11 mouse cellular contexts compared by ENCODE assay signal in genomic region chr1:174501011-174501410, GRCm38 (mm10). TPM values are rescaled to one million over a fixed set of nuclear protein-coding genes. Genes with fewer than 3 reads are reported as not detected.
DNase-seq lines count a peak whose midpoint lies in the region; ATAC-seq lines count a peak whose summit lies in the region.
"Had no signal": no experiment of that assay in that cellular context is flagged by ENCODE, and none has a peak within 500 bp of the region (broad histone marks: within the 10 kb centered on the region; RNA-seq: fewer than 3 reads in every experiment).

No protein-coding gene starts in this region.

- peak overlapping the region; percentile 98 for H3K4me2 ChIP-seq in limb, embryonic 12.5 days
- H3K4me2 ChIP-seq in forebrain, embryonic 11.5 days (ENCODE audit: low read depth, low read length, severe bottlenecking) = no peak overlapping the region
- peak overlapping the region; percentile 83 for H3K4me2 ChIP-seq in hindbrain, embryonic 14.5 days (replicated peaks)
- peak overlapping the region; percentile 96 for H3K4me2 ChIP-seq in neural tube, embryonic 13.5 days

- H3K4me1 ChIP-seq in limb, embryonic 12.5 days (replicated peaks) = peaks cover 15% of the 10 kb centered on the region
- H3K4me1 ChIP-seq in limb, embryonic 10.5 days = peaks cover 23% of the 10 kb centered on the region
- peaks cover 10% of the 10 kb centered on the region; the same call in 1 of the 2 replicates for H3K4me1 ChIP-seq in forebrain, embryonic 11.5 days (replicated peaks; ENCODE audit: control insufficient read depth, insufficient read depth, low read length)
- peaks cover 21% of the 10 kb centered on the region for H3K4me1 ChIP-seq in hindbrain, embryonic 14.5 days (replicated peaks; ENCODE audit: control insufficient read depth, insufficient read depth, low read length)
- peaks cover 24% of the 10 kb centered on the region for H3K4me1 ChIP-seq in neural tube, embryonic 13.5 days (replicated peaks)

- H3K9ac ChIP-seq in limb, embryonic 12.5 days (replicated peaks) = no peak overlapping the region
- H3K9ac ChIP-seq in forebrain, embryonic 11.5 days (ENCODE audit: low read length) = no peak overlapping the region
- no peak overlapping the region for H3K9ac ChIP-seq in hindbrain, embryonic 14.5 days
- no peak overlapping the region for H3K9ac ChIP-seq in neural tube, embryonic 13.5 days

- H3K27me3 ChIP-seq in limb, embryonic 12.5 days = peaks cover 22% of the 10 kb centered on the region
- peaks cover 23% of the 10 kb centered on the region for H3K27me3 ChIP-seq in limb, embryonic 10.5 days (ENCODE audit: low read depth, poor library complexity, severe bottlenecking)
- no peaks in the 10 kb centered on the region for H3K27me3 ChIP-seq in forebrain, embryonic 11.5 days (ENCODE audit: control insufficient read depth, insufficient read depth, low read length)
- H3K27me3 ChIP-seq in hindbrain, embryonic 14.5 days (ENCODE audit: control insufficient read depth, insufficient read depth, low read length) = no peaks in the 10 kb centered on the region
- no peaks in the 10 kb centered on the region for H3K27me3 ChIP-seq in neural tube, embryonic 13.5 days

- 54% methylated on average over 1 of the region's 1 CpGs for WGBS in limb, embryonic 12.5 days
- WGBS in limb, embryonic 10.5 days = 53% methylated on average over 1 of the region's 1 CpGs
- 19% methylated on average over 1 of the region's 1 CpGs for WGBS in forebrain, embryonic 11.5 days
- WGBS in hindbrain, embryonic 14.5 days = 0% methylated on average over 1 of the region's 1 CpGs
- WGBS in neural tube, embryonic 13.5 days = 13% methylated on average over 1 of the region's 1 CpGs

- no peak for DNase-seq in limb, embryonic 10.5 days (ENCODE audit: low spot score)
- no peak for DNase-seq in forebrain, embryonic 11.5 days (ENCODE audit: low spot score)
- DNase-seq in hindbrain, embryonic 14.5 days (ENCODE audit: low spot score) = no peak
- no peak for DNase-seq in frontal cortex, adult 2 months (ENCODE audit: extremely low spot score in 1 of 2, low spot score in 1 of 2)
- no peak for DNase-seq in layer of hippocampus, postnatal 14 days (ENCODE audit: low spot score in 2 of 2)
- no peak for DNase-seq in right cerebral cortex, adult 18-20 months
- DNase-seq: kidney, adult 8-10 months had no signal

- H3K27ac ChIP-seq in limb, embryonic 12.5 days = no peak overlapping the region
- no peak overlapping the region for H3K27ac ChIP-seq in limb, embryonic 10.5 days
- H3K27ac ChIP-seq in forebrain, embryonic 11.5 days (ENCODE audit: low read depth, low read length) = 0 out of 2 replicates have a peak overlapping the region, but pooled peaks have one; percentile 82
- H3K27ac ChIP-seq in hindbrain, embryonic 14.5 days = no peak overlapping the region
- H3K27ac ChIP-seq in neural tube, embryonic 13.5 days (replicated peaks) = no peak overlapping the region

- H3K4me3 ChIP-seq in limb, embryonic 12.5 days (replicated peaks) = no peak overlapping the region
- H3K4me3 ChIP-seq in limb, embryonic 10.5 days = no peak overlapping the region
- peak overlapping the region; percentile 69; the same call in 1 of the 2 replicates for H3K4me3 ChIP-seq in forebrain, embryonic 11.5 days (ENCODE audit: low read depth, low read length)
- H3K4me3 ChIP-seq in hindbrain, embryonic 14.5 days (replicated peaks; ENCODE audit: low read length) = peak overlapping the region; percentile 84; the same call in 1 of the 2 replicates
- no peak overlapping the region; the same call in 1 of the 2 replicates for H3K4me3 ChIP-seq in neural tube, embryonic 13.5 days

- no peak for ATAC-seq in limb, embryonic 12.5 days (ENCODE audit: insufficient number of reproducible peaks, insufficient read depth, low FRiP score, low TSS enrichment, low read depth)
- ATAC-seq in forebrain, embryonic 11.5 days (replicated peaks; ENCODE audit: low FRiP score) = no peak
- ATAC-seq in hindbrain, embryonic 14.5 days (ENCODE audit: low FRiP score) = no peak
- no peak for ATAC-seq in neural tube, embryonic 13.5 days (ENCODE audit: low read depth)

- no peaks in the 10 kb centered on the region for H3K36me3 ChIP-seq in limb, embryonic 12.5 days
- no peaks in the 10 kb centered on the region for H3K36me3 ChIP-seq in limb, embryonic 10.5 days
- H3K36me3 ChIP-seq in forebrain, embryonic 11.5 days (ENCODE audit: control insufficient read depth, insufficient read depth, low read length) = no peaks in the 10 kb centered on the region; the same call in 1 of the 2 replicates
- no peaks in the 10 kb centered on the region for H3K36me3 ChIP-seq in hindbrain, embryonic 14.5 days (replicated peaks; ENCODE audit: control insufficient read depth, insufficient read depth)
- H3K36me3 ChIP-seq in neural tube, embryonic 13.5 days = no peaks in the 10 kb centered on the region

- H3K9me3 ChIP-seq in limb, embryonic 12.5 days = no peaks in the 10 kb centered on the region
- no peaks in the 10 kb centered on the region for H3K9me3 ChIP-seq in limb, embryonic 10.5 days (replicated peaks)
- H3K9me3 ChIP-seq in forebrain, embryonic 11.5 days (ENCODE audit: control insufficient read depth, low read length) = no peaks in the 10 kb centered on the region
- no peaks in the 10 kb centered on the region for H3K9me3 ChIP-seq in hindbrain, embryonic 14.5 days (ENCODE audit: control insufficient read depth, low read length)
- no peaks in the 10 kb centered on the region for H3K9me3 ChIP-seq in neural tube, embryonic 13.5 days

RNA-seq across cellular contexts. Expression of gene Fmn2, which starts 0.6 kb away (rescaled TPM):
- 1.2 and 2.6 TPM in 2 replicates for polyA plus RNA-seq in limb, embryonic 12.5 days (2016; fragmentation: Nextera tagmentation; extraction: Ambion mirVana)
- polyA plus RNA-seq in limb, embryonic 10.5 days (2016; fragmentation: Nextera tagmentation; extraction: Ambion mirVana) = 0.73 and 1.2 TPM in 2 replicates
- polyA plus RNA-seq in forebrain, embryonic 11.5 days (2014; fragmentation: Nextera tagmentation; extraction: Ambion mirVana) = 5.5 and 8.0 TPM in 2 replicates
- polyA plus RNA-seq in hindbrain, embryonic 14.5 days (2014; fragmentation: Nextera tagmentation; extraction: Ambion mirVana) = 8.3 and 9.6 TPM in 2 replicates
- 8.1 and 8.5 TPM in 2 replicates for polyA plus RNA-seq in neural tube, embryonic 13.5 days (2015; fragmentation: Nextera tagmentation; extraction: Ambion mirVana)
- polyA plus RNA-seq in frontal cortex, adult 2 months (2012; rRNA removed) = 29.6 and 32.0 TPM in 2 replicates
- 10 to 100 TPM; 51.5 to 55.7 TPM for total RNA-seq in layer of hippocampus, postnatal 14 days (2021)

RNA-seq across cellular contexts. Expression of gene Olfr220, which starts 59.1 kb away (rescaled TPM):
- polyA plus RNA-seq in limb, embryonic 12.5 days (2016; fragmentation: Nextera tagmentation; extraction: Ambion mirVana) = not detected in 2 replicates
- not detected in 2 replicates for polyA plus RNA-seq in limb, embryonic 10.5 days (2016; fragmentation: Nextera tagmentation; extraction: Ambion mirVana)
- not detected in 2 replicates for polyA plus RNA-seq in forebrain, embryonic 11.5 days (2014; fragmentation: Nextera tagmentation; extraction: Ambion mirVana)
- polyA plus RNA-seq in hindbrain, embryonic 14.5 days (2014; fragmentation: Nextera tagmentation; extraction: Ambion mirVana) = not detected in 2 replicates
- polyA plus RNA-seq in neural tube, embryonic 13.5 days (2015; fragmentation: Nextera tagmentation; extraction: Ambion mirVana) = not detected in 2 replicates
- not detected in 2 replicates for polyA plus RNA-seq in frontal cortex, adult 2 months (2012; rRNA removed)
- total RNA-seq in layer of hippocampus, postnatal 14 days (2021) = not detected
- total RNA-seq: heart, adult 18-20 months had no signal
- polyA plus RNA-seq: liver, embryonic 11.5 days had no signal

Comparison
In these comparisons a context has a peak if more than half of its experiments do, and no peak if none do; other contexts are left out.
1. H3K4me3 ChIP-seq: peak in forebrain, embryonic 11.5 days (single experiment) and hindbrain, embryonic 14.5 days (single experiment); none in limb, embryonic 12.5 days (single experiment), limb, embryonic 10.5 days (single experiment) and neural tube, embryonic 13.5 days (single experiment).